ENCODE assay signal across 14 mouse cellular contexts in genomic region chr5:139949363-139949762, GRCm38 (mm10). TPM values are rescaled to one million over a fixed set of nuclear protein-coding genes. Genes with fewer than 3 reads are reported as not detected.
DNase-seq lines count a peak whose midpoint lies in the region; ATAC-seq lines count a peak whose summit lies in the region.
"Had no signal": no experiment of that assay in that cellular context is flagged by ENCODE, and none has a peak within 500 bp of the region (broad histone marks: within the 10 kb centered on the region; RNA-seq: fewer than 3 reads in every experiment).

No protein-coding gene starts in this region.

- no peak overlapping the region for H3K4me2 ChIP-seq in limb, embryonic 11.5 days (ENCODE audit: low read depth, severe bottlenecking)

- no peaks in the 10 kb centered on the region for H3K9me3 ChIP-seq in limb, embryonic 11.5 days (ENCODE audit: control insufficient read depth, low read length)

- H3K4me3 ChIP-seq in limb, embryonic 11.5 days (ENCODE audit: low read depth, low read length), result no peak overlapping the region
- H3K4me3 ChIP-seq: heart, adult 2 months; layer of hippocampus, adult 2 months had no signal

- DNase-seq in embryo, embryonic 10 days (ENCODE audit: low spot score), result peak; percentile 50
- DNase-seq in embryo, embryonic 9.5 days (ENCODE audit: extremely low spot score), result no peak
- DNase-seq in retina, postnatal 1 day, result peak; percentile 21
- no peak for DNase-seq in retina, embryonic 14.5 days (ENCODE audit: low spot score)
- peak; percentile 41 for DNase-seq in limb, embryonic 11.5 days (ENCODE audit: low spot score)
- DNase-seq in layer of hippocampus, adult 11-12 months (ENCODE audit: low spot score), result no peak
- DNase-seq in thymus, postnatal 10 days (ENCODE audit: low spot score in 2 of 2), result no peak
- DNase-seq in heart, adult 11 months, result no peak
- DNase-seq: cerebellum, adult 11 months; heart, adult 2 months; thymus, postnatal 4 days had no signal

- no peaks in the 10 kb centered on the region; the same call in 1 of the 2 replicates for H3K36me3 ChIP-seq in limb, embryonic 11.5 days (ENCODE audit: control insufficient read depth, insufficient read depth, low read length)

- H3K27me3 ChIP-seq in limb, embryonic 11.5 days (ENCODE audit: control insufficient read depth, insufficient read depth, low read length), result no peaks in the 10 kb centered on the region

- peak overlapping the region; percentile 7; the same call in 1 of the 2 replicates for H3K9ac ChIP-seq in limb, embryonic 11.5 days (ENCODE audit: low read length)
- H3K9ac ChIP-seq: liver, embryonic 14.5 days had no signal

- H3K27ac ChIP-seq in limb, embryonic 11.5 days (replicated peaks; ENCODE audit: low read depth, low read length), result no peak overlapping the region
- H3K27ac ChIP-seq: heart, adult 2 months; layer of hippocampus, adult 2 months; liver, embryonic 14.5 days had no signal

- WGBS in limb, embryonic 11.5 days, result 21% methylated on average over 8 of the region's 8 CpGs

- no peak for ATAC-seq in limb, embryonic 11.5 days (ENCODE audit: insufficient number of reproducible peaks, low FRiP score, low TSS enrichment, low read depth)
- ATAC-seq: inflammation-experienced regulatory T-cells, adult 6 months had no signal

- H3K4me1 ChIP-seq in limb, embryonic 11.5 days (ENCODE audit: control insufficient read depth, insufficient read depth, low read length), result peaks cover 10% of the 10 kb centered on the region

RNA-seq across cellular contexts. Expression of gene Elfn1, which starts 41.6 kb away (rescaled TPM):
- polyA plus RNA-seq in limb, embryonic 11.5 days (2014; fragmentation: Nextera tagmentation; extraction: Ambion mirVana), result 0.07 and 0.08 TPM in 2 replicates
- polyA plus RNA-seq: inflammation-experienced regulatory T-cells, adult 6 months had no signal

Comparison
In these comparisons a context has a peak if more than half of its experiments do, and no peak if none do; other contexts are left out.
1. DNase-seq: peak in embryo, embryonic 10 days (single experiment), retina, postnatal 1 day (single experiment) and limb, embryonic 11.5 days (single experiment); none in embryo, embryonic 9.5 days (single experiment), retina, embryonic 14.5 days (single experiment), layer of hippocampus, adult 11-12 months (single experiment), thymus, postnatal 10 days (0 of 2) and heart, adult 11 months (single experiment).